Mouse (Mus musculus) MEL (cell line): ENCODE data around the gene Tomm40l. TPM values are rescaled to one million over a fixed set of nuclear protein-coding genes. Genes with fewer than 3 reads are reported as not detected.
"Not testable (repeated sequence)": the region's sequence is repeated elsewhere in the genome, so short reads cannot be mapped to it uniquely, and the experiment has no call there.

Experiments used
- DNase-seq: peaks from one replicate; pipeline ENCODE4 v3.0.0; 2011; ENCODE audit warnings: low read depth, low spot score
- H3K27ac ChIP-seq: 2 replicates; pipeline ENCODE4 v1.5.1; 2012; ENCODE audit warnings: low read depth, mild to moderate bottlenecking, control low read depth, low read length, moderate library complexity; ENCODE audit not compliant: control insufficient read depth
- H3K27me3 ChIP-seq, 2 experiments: fragments of 150-350 bp in 1 of 2; sonication (generic) in 1 of 2; 2 replicates each; pipeline ENCODE4 v1.6.1; 2012; ENCODE audit warnings: low read length in 2 of 2, mild to moderate bottlenecking in 2 of 2, improper control_type of control experiment in 1 of 2, moderate library complexity in 1 of 2; ENCODE audit not compliant: insufficient read depth in 2 of 2, control insufficient read depth in 1 of 2
- H3K36me3 ChIP-seq, 2 experiments: 2 replicates each; pipeline ENCODE4 v1.6.1; 2012 to 2014; ENCODE audit warnings: low read length in 2 of 2, improper control_type of control experiment in 1 of 2, inconsistent platforms in 1 of 2, mild to moderate bottlenecking in 1 of 2; ENCODE audit not compliant: insufficient read depth in 2 of 2, control insufficient read depth in 1 of 2
- H3K4me1 ChIP-seq, 2 experiments: fragments of 150-350 bp in 1 of 2; sonication (generic) in 1 of 2; 2 replicates each; pipeline ENCODE4 v1.6.1; 2012; ENCODE audit warnings: low read length in 2 of 2, improper control_type of control experiment in 1 of 2, mild to moderate bottlenecking in 1 of 2; ENCODE audit not compliant: insufficient read depth in 2 of 2, control insufficient read depth in 1 of 2
- H3K4me3 ChIP-seq, 2 experiments: fragments of 150-350 bp in 1 of 2; sonication (generic) in 1 of 2; 2 replicates each; pipeline ENCODE4 v1.5.1; 2012; ENCODE audit warnings: low read depth in 2 of 2, low read length in 2 of 2, mild to moderate bottlenecking in 2 of 2, moderate library complexity in 2 of 2, control low read depth in 1 of 2, improper control_type of control experiment in 1 of 2; ENCODE audit not compliant: control insufficient read depth in 1 of 2, insufficient read depth in 1 of 2
- H3K79me2 ChIP-seq: 2 replicates; pipeline ENCODE4 v1.6.1; 2012; ENCODE audit warnings: mild to moderate bottlenecking, low read length, moderate library complexity; ENCODE audit not compliant: control insufficient read depth, poor library complexity, insufficient read depth
- H3K9ac ChIP-seq: 2 replicates; pipeline ENCODE4 v1.6.1; 2012; ENCODE audit warnings: low read depth, mild to moderate bottlenecking, control low read depth, low read length, moderate library complexity; ENCODE audit not compliant: control insufficient read depth, poor library complexity, severe bottlenecking
- H3K9me3 ChIP-seq: fragments of 150-350 bp; sonication (generic); replicated peaks from 2 replicates; pipeline ENCODE4 v1.6.1; 2012; ENCODE audit warnings: mild to moderate bottlenecking, low read length, improper control_type of control experiment, moderate library complexity; ENCODE audit not compliant: insufficient read depth
- BHLHE40 ChIP-seq: IDR thresholded peaks from 2 replicates; pipeline ENCODE4 v1.6.1; 2012; ENCODE audit warnings: low read depth, mild to moderate bottlenecking, inconsistent platforms, low read length, improper control_type of control experiment, borderline replicate concordance
- CHD2 ChIP-seq: IDR thresholded peaks from 2 replicates; pipeline ENCODE4 v1.6.1; 2011; ENCODE audit warnings: low read length, improper control_type of control experiment
- CTCF ChIP-seq, 3 experiments: IDR thresholded peaks in 2 of 3; conservative IDR thresholded peaks in 1 of 3; 2 replicates each; pipeline ENCODE4 v1.5.1; 2011 to 2012; ENCODE audit warnings: low read length in 3 of 3, low read depth in 2 of 3, mild to moderate bottlenecking in 2 of 3, improper control_type of control experiment in 1 of 3, inconsistent platforms in 1 of 3, mixed read lengths in 1 of 3, moderate library complexity in 1 of 3; ENCODE audit not compliant: control insufficient read depth in 1 of 3, insufficient read depth in 1 of 3, poor library complexity in 1 of 3, severe bottlenecking in 1 of 3
- E2F4 ChIP-seq: IDR thresholded peaks from 2 replicates; pipeline ENCODE4 v1.6.1; 2011; ENCODE audit warnings: low read depth, low read length, improper control_type of control experiment, borderline replicate concordance
- ELF1 ChIP-seq: IDR thresholded peaks from 2 replicates; pipeline ENCODE4 v1.6.1; 2014; ENCODE audit warnings: low read depth, mild to moderate bottlenecking, inconsistent platforms, low read length, improper control_type of control experiment, moderate library complexity
- EP300 ChIP-seq, 2 experiments: IDR thresholded peaks; 2 replicates each; pipeline ENCODE4 v1.6.1; 2011; ENCODE audit warnings: improper control_type of control experiment in 2 of 2, low read length in 2 of 2, low read depth in 1 of 2, mild to moderate bottlenecking in 1 of 2
- ETS1 ChIP-seq: IDR thresholded peaks from 2 replicates; pipeline ENCODE4 v1.6.1; 2012; ENCODE audit warnings: low read depth, mild to moderate bottlenecking, inconsistent platforms, low read length, improper control_type of control experiment, moderate library complexity
- GABPA ChIP-seq: IDR thresholded peaks from 2 replicates; pipeline ENCODE4 v1.6.1; 2012; ENCODE audit warnings: low read depth, mild to moderate bottlenecking, inconsistent platforms, low read length, improper control_type of control experiment, moderate library complexity
- GATA1 ChIP-seq: IDR thresholded peaks from 2 replicates; pipeline ENCODE4 v1.6.1; 2011; ENCODE audit warnings: low read depth, low read length, improper control_type of control experiment
- KAT2A ChIP-seq: conservative IDR thresholded peaks from 2 replicates; pipeline ENCODE4 v1.6.1; 2012; ENCODE audit warnings: low read depth, low read length, improper control_type of control experiment, inconsistent platforms
- MAFK ChIP-seq: IDR thresholded peaks from 2 replicates; pipeline ENCODE4 v1.6.1; 2011; ENCODE audit warnings: low read depth, mild to moderate bottlenecking, low read length, improper control_type of control experiment, borderline replicate concordance
- MAZ ChIP-seq: IDR thresholded peaks from 2 replicates; pipeline ENCODE4 v1.6.1; 2012; ENCODE audit warnings: low read depth, mild to moderate bottlenecking, inconsistent platforms, low read length, improper control_type of control experiment
- MEF2A ChIP-seq: IDR thresholded peaks from 2 replicates; pipeline ENCODE4 v1.6.1; 2014; ENCODE audit warnings: low read depth, mild to moderate bottlenecking, inconsistent platforms, low read length, improper control_type of control experiment; ENCODE audit not compliant: poor library complexity, insufficient replicate concordance, severe bottlenecking; ENCODE audit errors: extremely low read depth
- MYC ChIP-seq: IDR thresholded peaks from 2 replicates; pipeline ENCODE4 v1.6.1; 2011; ENCODE audit warnings: low read depth, mild to moderate bottlenecking, low read length, improper control_type of control experiment, moderate library complexity
- POLR2AphosphoS5 ChIP-seq: IDR thresholded peaks from 2 replicates; pipeline ENCODE4 v1.6.1; 2012; ENCODE audit warnings: low read depth, borderline replicate concordance, mild to moderate bottlenecking, inconsistent platforms, low read length, moderate library complexity, mixed read lengths
- RAD21 ChIP-seq: IDR thresholded peaks from 2 replicates; pipeline ENCODE4 v1.6.1; 2011; ENCODE audit warnings: mild to moderate bottlenecking, low read depth, low read length, improper control_type of control experiment
- SIN3A ChIP-seq: IDR thresholded peaks from 2 replicates; pipeline ENCODE4 v1.6.1; 2012; ENCODE audit warnings: low read length, improper control_type of control experiment, inconsistent platforms
- SMC3 ChIP-seq: IDR thresholded peaks from 2 replicates; pipeline ENCODE4 v1.6.1; 2011; ENCODE audit warnings: low read depth, low read length, improper control_type of control experiment
- TAL1 ChIP-seq: IDR thresholded peaks from 2 replicates; pipeline ENCODE4 v1.6.1; 2012; ENCODE audit warnings: mild to moderate bottlenecking, inconsistent platforms, low read length, moderate library complexity, mixed read lengths
- TBP ChIP-seq: IDR thresholded peaks from 2 replicates; pipeline ENCODE4 v1.8.0; 2011; ENCODE audit warnings: low read depth, low read length, improper control_type of control experiment
- TCF12 ChIP-seq: IDR thresholded peaks from 2 replicates; pipeline ENCODE4 v1.6.1; 2014; ENCODE audit warnings: low read depth, mild to moderate bottlenecking, inconsistent platforms, low read length, improper control_type of control experiment, moderate library complexity
- UBTF ChIP-seq: IDR thresholded peaks from 2 replicates; pipeline ENCODE4 v1.6.1; 2012; ENCODE audit warnings: low read depth, mild to moderate bottlenecking, inconsistent platforms, low read length, improper control_type of control experiment, moderate library complexity, borderline replicate concordance; ENCODE audit not compliant: insufficient read depth
- USF1 ChIP-seq: IDR thresholded peaks from 2 replicates; pipeline ENCODE4 v1.6.1; 2014; ENCODE audit warnings: low read depth, mild to moderate bottlenecking, inconsistent platforms, low read length, improper control_type of control experiment, moderate library complexity
- USF2 ChIP-seq, 2 experiments: IDR thresholded peaks; 2 replicates each; pipeline ENCODE4 v1.6.1; 2011 to 2012; ENCODE audit warnings: improper control_type of control experiment in 2 of 2, low read length in 2 of 2, borderline replicate concordance in 1 of 2, inconsistent platforms in 1 of 2, low read depth in 1 of 2, mild to moderate bottlenecking in 1 of 2; ENCODE audit not compliant: insufficient read depth in 1 of 2
- ZC3H11A ChIP-seq: IDR thresholded peaks from 2 replicates; pipeline ENCODE4 v1.6.1; 2012; ENCODE audit warnings: low read depth, mild to moderate bottlenecking, inconsistent platforms, low read length, improper control_type of control experiment
- ZMIZ1 ChIP-seq: IDR thresholded peaks from 2 replicates; pipeline ENCODE4 v1.6.1; 2012; ENCODE audit warnings: low read depth, mild to moderate bottlenecking, inconsistent platforms, low read length, improper control_type of control experiment, moderate library complexity
- ZNF384 ChIP-seq: IDR thresholded peaks from 2 replicates; pipeline ENCODE4 v1.6.1; 2012; ENCODE audit warnings: low read depth, mild to moderate bottlenecking, inconsistent platforms, low read length, improper control_type of control experiment
- polyA plus RNA-seq, 2 experiments: library from polyadenylated mRNA; stranded (reverse) in 1 of 2; unstranded in 1 of 2; fragments of >175 nt in 1 of 2; fragments of >200 nt in 1 of 2; gene quantifications; 2 replicates each; pipeline versions ENCODE4 v1.2.1 to v1.2.4; 2012; ENCODE audit warnings: low replicate concordance in 2 of 2, low read depth in 1 of 2; ENCODE audit not compliant: insufficient read length in 2 of 2, insufficient read depth in 1 of 2, missing spikeins in 1 of 2
- total RNA-seq: library from RNA; depleted of rRNA; stranded (reverse); fragments of 300-350 nt; gene quantifications from 2 replicates; pipeline ENCODE4 v1.2.3, GENCODE M21; 2012

Gene Tomm40l
- total and polyA plus RNA-seq, 3 experiments, result 40.7 to 43.4 TPM; not detected in 1

- TF ChIP-seq UBTF (no peak), MEF2A (peak; percentile 68; the same call in 1 of the 2 replicates), SIN3A (peak; percentile 91), GABPA (no peak), RAD21 (no peak), USF1 (no peak), CHD2 (no peak), MAFK (no peak), POLR2AphosphoS5 (no peak), TBP (peak; percentile 82), TCF12 (peak; percentile 69), E2F4 (peak; percentile 51; the same call in 1 of the 2 replicates), MYC (peak; percentile 34; the same call in 1 of the 2 replicates), KAT2A (peak; percentile 97), MAZ (peak; percentile 96; the same call in 1 of the 2 replicates), ETS1 (peak; percentile 43; the same call in 1 of the 2 replicates), CTCF (IDR thresholded peaks at IDR 0.05 in 2 of 3, conservative IDR thresholded peaks at IDR 0.05 in 1 of 3; ENCODE audit: control insufficient read depth in 1 of 3, insufficient read depth in 1 of 3, low read depth in 2 of 3, low read length in 3 of 3, poor library complexity in 1 of 3, severe bottlenecking in 1 of 3) (peak; percentile 63 to 86 (median 78); a peak in 5 of 6 replicates), EP300 (IDR thresholded peaks at IDR 0.05; ENCODE audit: low read depth in 1 of 2, low read length in 2 of 2) (peak in 1 of 2 experiments; percentile 66; a peak in 1 of 4 replicates), ZMIZ1 (peak; percentile 81)
- TF ChIP-seq, all 39 proteins: peak for 21
Measured at GRCm38 (mm10) chr1:171246709-171247452, 24.6 kb upstream of the Tomm40l start (continued).

- Histone ChIP-seq H3K36me3 (peaks cover 2 to 12% of the 10 kb centered on the region in 2 experiments; a peak in 3 of 4 replicates), H3K4me1 (peaks cover 2 to 21% of the 10 kb centered on the region in 2 experiments; a peak in 3 of 4 replicates), H3K27ac (no peak overlapping the region), H3K9ac (no peak overlapping the region), H3K79me2 (peaks cover 11% of the 10 kb centered on the region)
- TF ChIP-seq TAL1 (no peak), GABPA (no peak), MYC (no peak), SMC3 (no peak), ZNF384 (no peak), USF2 (IDR thresholded peaks at IDR 0.05; ENCODE audit: borderline replicate concordance in 1 of 2, insufficient read depth in 1 of 2, low read depth in 1 of 2, low read length in 2 of 2) (no peak), GATA1 (no peak), ZC3H11A (no peak), MEF2A (no peak), BHLHE40 (no peak), ELF1 (no peak), CHD2 (no peak)
- TF ChIP-seq, all 39 proteins: peak for 0
- no peaks in the 10 kb centered on the region for H3K27me3 ChIP-seq
- no peak for DNase-seq
- H3K4me3 ChIP-seq, result no peak overlapping the region
- H3K9me3 ChIP-seq, result no peaks in the 10 kb centered on the region
Measured at GRCm38 (mm10) chr1:171245353-171245752, 23.0 kb upstream of the Tomm40l start.

- H3K36me3 ChIP-seq, result peaks cover 4 to 12% of the 10 kb centered on the region in 2 experiments; a peak in 3 of 4 replicates
Measured at GRCm38 (mm10) chr1:171241952-171242351, 19.6 kb upstream of the Tomm40l start.

More at GRCm38 (mm10) chr1:171241952-171242351, 19.6 kb upstream of the Tomm40l start:
- not testable (repeated sequence) for H3K9me3 ChIP-seq, H3K4me3 ChIP-seq, H3K9ac ChIP-seq, H3K27me3 ChIP-seq, H3K27ac ChIP-seq, DNase-seq
- Histone ChIP-seq H3K79me2 (peaks cover 11% of the 10 kb centered on the region), H3K4me1 (peaks cover 2 to 12% of the 10 kb centered on the region in 2 experiments; a peak in 3 of 4 replicates)
